Mouse (Mus musculus) testis, adult 2 months (tissue): ENCODE measurements around the gene Slc12a8. TPM values are rescaled to one million over a fixed set of nuclear protein-coding genes. Genes with fewer than 3 reads are reported as not detected.
A peak's percentile ranks its signal among the peaks of the same experiment; 100 is the strongest.

Experiments used
- H3K27ac ChIP-seq: fragments of 200-500 bp; 2 replicates; pipeline ENCODE4 v1.5.1; 2012; ENCODE audit warnings: low read depth, low read length; ENCODE audit not compliant: control insufficient read depth, insufficient read depth
- H3K27me3 ChIP-seq: fragments of 200-500 bp; 2 replicates; pipeline ENCODE4 v1.6.1; 2012; ENCODE audit warnings: mild to moderate bottlenecking, low read length, moderate library complexity; ENCODE audit not compliant: control insufficient read depth, insufficient read depth
- H3K36me3 ChIP-seq: fragments of 200-500 bp; 2 replicates; pipeline ENCODE4 v1.6.1; 2012; ENCODE audit warnings: mild to moderate bottlenecking, low read length; ENCODE audit not compliant: control insufficient read depth, insufficient read depth
- H3K4me1 ChIP-seq: fragments of 200-500 bp; 2 replicates; pipeline ENCODE4 v1.6.1; 2012; ENCODE audit warnings: low read length; ENCODE audit not compliant: control insufficient read depth, insufficient read depth
- H3K4me3 ChIP-seq: fragments of 200-500 bp; 2 replicates; pipeline ENCODE4 v1.5.1; 2012; ENCODE audit warnings: low read depth, mild to moderate bottlenecking, low read length, moderate library complexity, mixed read lengths; ENCODE audit not compliant: control insufficient read depth
- CTCF ChIP-seq: fragments of 200-500 bp; IDR thresholded peaks from 2 replicates; pipeline ENCODE4 v1.5.1; 2012; ENCODE audit warnings: low read depth, mild to moderate bottlenecking, inconsistent platforms, low read length, moderate library complexity; ENCODE audit not compliant: control insufficient read depth, insufficient read depth, insufficient replicate concordance
- POLR2A ChIP-seq: fragments of 200-500 bp; IDR thresholded peaks from 2 replicates; pipeline ENCODE4 v1.6.1; 2012; ENCODE audit warnings: low read depth, mild to moderate bottlenecking, inconsistent platforms, low read length, moderate library complexity; ENCODE audit not compliant: control insufficient read depth
- polyA plus RNA-seq: library from polyadenylated mRNA; depleted of rRNA; stranded (reverse); fragments of >200 nt; gene quantifications from 2 replicates; pipeline ENCODE4 v1.2.3, GENCODE M21; 2012

The Slc12a8 gene
- polyA plus RNA-seq, 1 experiment = 5.7 TPM

DNA sequence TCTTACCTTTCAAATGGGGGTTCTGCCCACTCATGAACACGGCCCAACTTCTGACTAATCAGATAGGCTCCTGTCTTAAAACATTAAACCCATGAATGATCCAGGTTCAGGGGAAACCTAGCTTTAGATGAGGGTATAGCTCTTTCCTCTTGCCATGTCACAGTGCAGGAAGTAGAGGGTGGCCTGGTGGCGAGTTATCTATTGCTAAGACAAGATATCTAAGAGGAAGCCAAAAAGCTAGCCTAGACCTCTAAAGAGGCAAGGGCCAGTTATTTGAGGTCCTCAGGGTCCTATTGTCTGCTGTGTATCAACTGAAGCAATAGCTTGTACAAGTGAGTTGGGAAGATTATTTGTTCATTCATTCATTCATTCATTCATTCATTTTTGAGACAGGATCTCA lies 151.3 kb downstream of the Slc12a8 start:
- TF ChIP-seq POLR2A = no peak
- TF ChIP-seq CTCF = no peak
- no peaks in the 10 kb centered on the region for H3K36me3 ChIP-seq
- no peak overlapping the region for H3K27ac ChIP-seq
- H3K4me3 ChIP-seq = no peak overlapping the region
- H3K27me3 ChIP-seq = no peaks in the 10 kb centered on the region
- no peaks in the 10 kb centered on the region for H3K4me1 ChIP-seq

DNA sequence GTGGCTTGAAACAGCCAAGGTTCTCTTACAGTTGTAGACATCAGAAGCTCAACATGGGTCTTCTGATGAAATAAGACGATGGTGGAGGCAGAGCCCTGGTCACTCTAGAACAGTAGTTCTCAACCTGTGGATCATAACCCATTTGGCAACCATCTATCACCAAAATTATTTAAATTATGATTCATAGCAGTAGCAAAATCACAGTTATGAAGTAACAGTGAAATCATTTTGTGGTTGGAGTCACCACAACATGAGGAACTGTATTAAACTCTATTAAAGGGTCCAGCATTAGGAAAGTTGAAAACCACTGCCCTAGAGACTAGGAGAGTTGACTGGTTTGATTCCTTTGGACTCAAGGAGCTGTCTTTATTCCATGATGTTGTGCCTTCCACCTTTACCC lies 151.9 kb downstream of the Slc12a8 start:
- no peaks in the 10 kb centered on the region for H3K36me3 ChIP-seq
- TF ChIP-seq POLR2A (no peak), CTCF (no peak)
- H3K27ac ChIP-seq = no peak overlapping the region
- no peak overlapping the region for H3K4me3 ChIP-seq
- no peaks in the 10 kb centered on the region for H3K27me3 ChIP-seq
- no peaks in the 10 kb centered on the region for H3K4me1 ChIP-seq

DNA sequence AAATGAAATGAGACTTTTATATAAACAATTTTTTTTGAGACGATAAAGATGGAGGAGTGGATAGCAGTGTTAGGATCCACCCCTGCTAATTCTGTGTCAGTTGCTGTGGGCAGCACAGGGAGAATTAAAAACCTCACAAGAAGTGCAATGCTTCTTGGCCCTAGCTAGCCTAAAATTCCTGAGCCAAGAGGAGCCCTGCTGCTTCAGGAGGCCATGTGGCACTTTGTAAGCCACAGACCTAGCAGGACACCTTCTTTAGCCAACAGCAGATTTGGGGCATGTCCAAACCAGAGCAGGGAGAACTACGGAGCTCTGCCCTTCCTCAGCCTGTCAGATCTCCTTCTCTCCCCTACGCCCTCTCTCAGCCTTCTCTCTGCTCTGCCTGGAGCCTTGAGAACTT lies 153.2 kb downstream of the Slc12a8 start:
- no peak for TF ChIP-seq CTCF
- no peak for TF ChIP-seq POLR2A
- Histone ChIP-seq H3K36me3 (no peaks in the 10 kb centered on the region), H3K27me3 (no peaks in the 10 kb centered on the region), H3K27ac (0 out of 2 replicates have a peak overlapping the region, but pooled peaks have one; percentile 55), H3K4me3 (no peak overlapping the region), H3K4me1 (no peaks in the 10 kb centered on the region)

DNA sequence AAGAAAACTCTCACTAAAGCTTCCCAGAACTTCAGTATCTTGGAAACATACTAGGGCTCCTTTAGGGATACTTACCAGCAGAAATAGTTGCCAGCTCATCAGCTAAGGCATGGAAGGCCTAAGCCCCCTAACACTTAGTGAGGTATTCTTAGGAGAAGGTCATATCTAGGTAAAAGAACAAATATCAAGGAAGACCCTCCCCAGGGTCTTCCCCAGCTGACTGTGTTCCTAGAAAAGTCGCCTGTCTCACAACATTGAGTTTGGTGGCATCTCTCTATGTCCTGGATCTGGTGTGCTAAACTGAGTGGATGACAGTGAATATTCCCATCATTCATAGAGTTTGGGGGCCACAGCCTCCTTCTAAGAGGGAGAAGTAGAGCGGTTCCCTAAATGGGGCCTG lies 153.8 kb downstream of the Slc12a8 start:
- no peaks in the 10 kb centered on the region for H3K27me3 ChIP-seq
- H3K4me3 ChIP-seq = no peak overlapping the region
- H3K36me3 ChIP-seq = no peaks in the 10 kb centered on the region
- TF ChIP-seq POLR2A (no peak), CTCF (no peak)
- H3K4me1 ChIP-seq = no peaks in the 10 kb centered on the region; the same call in 1 of the 2 replicates
- no peak overlapping the region for H3K27ac ChIP-seq

DNA sequence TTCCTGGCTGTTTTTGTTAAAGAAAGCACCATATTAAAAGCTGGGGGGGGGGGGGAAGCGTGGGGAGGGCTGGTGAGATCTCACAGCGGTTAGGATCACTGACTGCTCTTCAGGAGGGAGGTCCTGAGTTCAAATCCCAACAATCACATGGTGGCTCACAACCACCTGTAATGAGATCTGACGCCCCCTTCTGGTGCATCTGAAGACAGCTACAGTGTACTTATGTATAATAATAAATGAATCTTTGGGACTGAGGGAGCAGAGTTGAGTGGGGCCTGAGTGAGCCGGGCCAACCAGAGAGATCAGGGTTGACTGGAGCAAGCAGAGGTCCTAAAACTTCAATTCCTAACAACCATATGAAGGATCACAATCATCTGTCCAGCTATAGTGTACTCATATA lies 155.1 kb downstream of the Slc12a8 start:
- Histone ChIP-seq H3K36me3 (no peaks in the 10 kb centered on the region), H3K4me3 (no peak overlapping the region), H3K4me1 (peaks cover 5% of the 10 kb centered on the region), H3K27me3 (no peaks in the 10 kb centered on the region), H3K27ac (no peak overlapping the region)
- no peak for TF ChIP-seq CTCF
- no peak for TF ChIP-seq POLR2A

DNA sequence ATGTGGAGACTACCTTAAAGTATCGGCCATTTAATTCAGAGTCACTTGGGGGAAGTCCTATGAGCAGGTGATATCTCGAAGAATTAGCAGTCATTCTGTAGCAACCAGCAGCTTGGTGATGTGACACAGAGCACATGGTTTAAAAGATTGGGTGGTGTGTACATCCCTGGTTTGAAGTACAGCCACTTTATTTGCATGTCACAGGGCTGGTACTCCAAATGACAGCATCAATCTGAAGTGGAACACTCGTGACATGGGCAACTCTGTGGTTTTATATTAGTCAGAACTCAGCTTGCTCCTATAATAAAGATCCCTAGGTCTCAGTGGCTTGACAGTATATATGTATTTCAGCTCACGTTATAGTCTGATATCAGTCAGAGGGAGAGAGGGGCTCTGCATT lies 155.5 kb downstream of the Slc12a8 start:
- no peak overlapping the region for H3K27ac ChIP-seq
- TF ChIP-seq CTCF (no peak), POLR2A (no peak)
- H3K4me1 ChIP-seq = peaks cover 6% of the 10 kb centered on the region
- no peaks in the 10 kb centered on the region for H3K27me3 ChIP-seq
- H3K36me3 ChIP-seq = no peaks in the 10 kb centered on the region
- no peak overlapping the region for H3K4me3 ChIP-seq

DNA sequence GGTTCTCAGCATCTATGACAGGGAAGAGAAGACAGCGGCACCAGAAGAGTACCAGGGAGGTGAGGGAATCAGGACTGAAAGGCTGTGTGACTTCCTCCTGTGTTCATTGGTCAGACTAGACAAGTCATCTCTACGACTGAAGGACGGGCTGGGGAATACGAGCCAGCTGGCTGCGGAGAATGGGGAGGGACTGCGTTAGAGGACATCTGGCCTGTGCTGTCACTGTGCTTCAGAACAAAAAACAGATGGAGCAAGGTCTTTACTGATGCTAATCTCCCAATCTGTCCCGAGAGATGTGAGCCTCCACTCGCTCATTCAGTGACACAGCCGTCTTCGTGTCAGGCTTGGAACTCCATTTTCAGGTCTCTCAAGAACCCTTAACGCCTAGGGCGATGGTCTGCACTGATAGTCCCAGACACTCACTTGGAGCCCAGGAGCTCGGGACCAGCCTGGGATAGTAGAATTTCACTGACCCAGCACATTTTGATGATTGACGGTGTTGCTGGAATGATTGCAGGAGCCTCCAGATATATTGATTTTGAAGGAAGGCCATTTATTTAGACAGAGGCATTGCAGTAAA lies 156.5 kb downstream of the Slc12a8 start:
- Histone ChIP-seq H3K27me3 (no peaks in the 10 kb centered on the region), H3K4me3 (no peak overlapping the region), H3K4me1 (peaks cover 6% of the 10 kb centered on the region), H3K27ac (no peak overlapping the region), H3K36me3 (no peaks in the 10 kb centered on the region)
- no peak for TF ChIP-seq CTCF
- TF ChIP-seq POLR2A = no peak

DNA sequence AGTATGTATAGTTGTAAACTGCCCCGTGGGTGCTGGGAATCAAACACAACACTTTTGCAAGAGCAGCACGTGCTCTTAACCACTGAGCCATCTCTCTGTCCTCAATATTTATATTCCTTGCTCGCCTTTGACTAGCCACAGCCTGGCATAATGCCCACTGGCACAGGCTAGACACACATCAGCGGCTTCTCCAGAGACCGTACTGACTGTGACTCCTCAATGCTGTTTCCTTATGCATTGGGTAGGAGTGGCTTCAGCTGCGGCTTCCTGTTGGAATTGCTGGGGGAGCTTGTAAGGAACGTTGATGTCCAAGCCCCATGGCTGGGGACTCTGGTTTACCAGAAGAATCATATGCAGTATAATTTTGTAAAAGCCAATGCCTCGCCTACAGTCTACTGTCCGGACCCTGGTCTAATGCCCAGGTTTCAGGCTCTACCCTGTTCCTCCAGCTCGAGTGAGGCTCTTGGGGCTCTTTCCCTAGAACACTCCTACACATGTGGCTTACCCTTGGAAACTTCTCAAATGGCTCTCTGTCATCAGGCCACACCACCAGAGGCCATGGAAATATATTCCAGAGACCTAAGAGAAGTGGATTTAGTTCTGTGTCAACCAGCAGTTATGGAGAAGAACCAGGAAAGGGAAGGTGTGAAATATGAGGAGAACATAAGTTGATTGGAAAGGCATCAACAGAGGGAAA lies 158.2 kb downstream of the Slc12a8 start:
- TF ChIP-seq CTCF = no peak
- no peak for TF ChIP-seq POLR2A
- H3K4me3 ChIP-seq = no peak overlapping the region
- peak overlapping the region; percentile 64 for H3K27ac ChIP-seq
- peaks cover 6% of the 10 kb centered on the region for H3K4me1 ChIP-seq
- no peaks in the 10 kb centered on the region for H3K27me3 ChIP-seq
- no peaks in the 10 kb centered on the region for H3K36me3 ChIP-seq
